Comparison of ENCODE assay signal across 11 mouse cellular contexts in the genomic region with DNA sequence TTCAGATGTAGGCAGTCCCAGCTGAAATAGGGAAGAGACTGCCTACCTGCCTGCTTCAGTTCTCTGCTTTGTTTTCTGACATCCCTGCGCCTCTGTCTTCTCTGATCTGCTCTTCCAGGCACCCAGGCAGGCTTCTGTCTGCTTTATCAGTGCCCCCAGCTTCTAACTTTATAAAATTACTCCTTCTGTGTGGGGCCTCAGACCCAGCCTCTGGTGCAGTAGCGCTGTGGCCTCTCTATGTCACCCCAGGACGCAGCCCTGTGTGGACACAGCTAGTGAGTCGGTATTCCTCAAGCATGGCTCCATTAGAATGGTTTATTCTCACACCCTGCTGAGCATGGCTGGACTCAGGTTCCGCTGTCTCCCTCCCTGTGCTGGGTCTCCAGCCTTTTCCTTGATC. TPM values are rescaled to one million over a fixed set of nuclear protein-coding genes. Genes with fewer than 3 reads are reported as not detected.
DNase-seq lines count a peak whose midpoint lies in the region; ATAC-seq lines count a peak whose summit lies in the region.
"Had no signal": no experiment of that assay in that cellular context is flagged by ENCODE, and none has a peak within 500 bp of the region (broad histone marks: within the 10 kb centered on the region; RNA-seq: fewer than 3 reads in every experiment).

No protein-coding gene starts in this region.

- H3K9me3 ChIP-seq in heart, embryonic 14.5 days (ENCODE audit: control insufficient read depth, low read length): no peaks in the 10 kb centered on the region
- no peaks in the 10 kb centered on the region for H3K9me3 ChIP-seq in neural tube, embryonic 11.5 days (ENCODE audit: control insufficient read depth, low read length)
- no peaks in the 10 kb centered on the region for H3K9me3 ChIP-seq in limb, embryonic 12.5 days
- H3K9me3 ChIP-seq in stomach, embryonic 16.5 days (replicated peaks; ENCODE audit: control insufficient read depth, low read length): no peaks in the 10 kb centered on the region

- H3K4me3 ChIP-seq in heart, embryonic 14.5 days (ENCODE audit: control insufficient read depth in 1 of 2, insufficient read depth in 1 of 2, low read depth in 1 of 2, low read length in 2 of 2): no peak overlapping the region
- no peak overlapping the region for H3K4me3 ChIP-seq in neural tube, embryonic 11.5 days (ENCODE audit: low read depth, low read length)
- H3K4me3 ChIP-seq in limb, embryonic 12.5 days (replicated peaks): no peak overlapping the region
- no peak overlapping the region for H3K4me3 ChIP-seq in stomach, embryonic 16.5 days (replicated peaks; ENCODE audit: low read length)

- no peak overlapping the region for H3K4me2 ChIP-seq in heart, embryonic 14.5 days (ENCODE audit: low read length)
- H3K4me2 ChIP-seq in neural tube, embryonic 11.5 days (ENCODE audit: low read depth): no peak overlapping the region
- H3K4me2 ChIP-seq in limb, embryonic 12.5 days: no peak overlapping the region
- H3K4me2 ChIP-seq in stomach, embryonic 16.5 days (ENCODE audit: low read depth, low read length): no peak overlapping the region

- no peak for DNase-seq in heart, postnatal 10 days
- DNase-seq in neural tube, embryonic 11.5 days (ENCODE audit: low spot score): no peak
- no peak for DNase-seq in neural tube, embryonic 10.5 days (ENCODE audit: extremely low spot score, low spot score)
- no peak for DNase-seq in cerebellum, postnatal 10 days
- DNase-seq: cerebellum, adult 18-20 months; right cerebral cortex, adult 18-20 months had no signal

- H3K27ac ChIP-seq in heart, embryonic 14.5 days (replicated peaks in 1 of 2; ENCODE audit: control insufficient read depth in 1 of 2, insufficient read depth in 1 of 2, low read depth in 2 of 2, low read length in 2 of 2): peak overlapping the region; percentile 60 to 73
- 0 out of 2 replicates have a peak overlapping the region, but pooled peaks have one; percentile 44 for H3K27ac ChIP-seq in neural tube, embryonic 11.5 days (ENCODE audit: low read depth, low read length)
- H3K27ac ChIP-seq in limb, embryonic 12.5 days: peak overlapping the region; percentile 24; the same call in 1 of the 2 replicates
- H3K27ac ChIP-seq in stomach, embryonic 16.5 days (ENCODE audit: low read length): peak overlapping the region; percentile 80

- no peak for ATAC-seq in heart, embryonic 14.5 days (ENCODE audit: insufficient number of reproducible peaks, insufficient read depth, low FRiP score, low read depth)
- ATAC-seq in neural tube, embryonic 11.5 days (ENCODE audit: insufficient read depth, low FRiP score, low TSS enrichment): no peak
- no peak for ATAC-seq in limb, embryonic 12.5 days (ENCODE audit: insufficient number of reproducible peaks, insufficient read depth, low FRiP score, low TSS enrichment, low read depth)
- ATAC-seq in stomach, embryonic 16.5 days (ENCODE audit: insufficient read depth, low FRiP score): no peak
- ATAC-seq in activated CD4-positive, CD25-positive, alpha-beta regulatory T cell, adult 4 months: no peak

- intact Hi-C loops in heart, postnatal 10 days (cut with DNase I): no loop called here

- no peaks in the 10 kb centered on the region for H3K27me3 ChIP-seq in heart, embryonic 14.5 days (ENCODE audit: control insufficient read depth, insufficient read depth, low read length)
- no peaks in the 10 kb centered on the region for H3K27me3 ChIP-seq in neural tube, embryonic 11.5 days (ENCODE audit: control insufficient read depth, insufficient read depth, low read length)
- no peaks in the 10 kb centered on the region for H3K27me3 ChIP-seq in limb, embryonic 12.5 days
- H3K27me3 ChIP-seq in stomach, embryonic 16.5 days (ENCODE audit: control insufficient read depth, insufficient read depth, low read length): no peaks in the 10 kb centered on the region
- H3K27me3 ChIP-seq: CH12.LX had no signal

- H3K9ac ChIP-seq in heart, embryonic 14.5 days (ENCODE audit: low read length): no peak overlapping the region
- no peak overlapping the region for H3K9ac ChIP-seq in neural tube, embryonic 11.5 days (ENCODE audit: low read length)
- H3K9ac ChIP-seq in limb, embryonic 12.5 days (replicated peaks): no peak overlapping the region
- H3K9ac ChIP-seq in stomach, embryonic 16.5 days (ENCODE audit: low read length): no peak overlapping the region

- no peaks in the 10 kb centered on the region for H3K36me3 ChIP-seq in heart, embryonic 14.5 days (ENCODE audit: control insufficient read depth, insufficient read depth, low read length)
- H3K36me3 ChIP-seq in neural tube, embryonic 11.5 days (ENCODE audit: control insufficient read depth, insufficient read depth, low read length): no peaks in the 10 kb centered on the region
- no peaks in the 10 kb centered on the region for H3K36me3 ChIP-seq in limb, embryonic 12.5 days
- H3K36me3 ChIP-seq in stomach, embryonic 16.5 days (ENCODE audit: control insufficient read depth, insufficient read depth, low read length): no peaks in the 10 kb centered on the region

- H3K4me1 ChIP-seq in heart, embryonic 14.5 days (ENCODE audit: control insufficient read depth in 2 of 2, insufficient read depth in 2 of 2, low read length in 2 of 2): peaks cover 22 to 29% of the 10 kb centered on the region in 2 experiments
- no peaks in the 10 kb centered on the region for H3K4me1 ChIP-seq in neural tube, embryonic 11.5 days (ENCODE audit: control insufficient read depth, insufficient read depth, low read length)
- peaks cover 8% of the 10 kb centered on the region; the same call in 1 of the 2 replicates for H3K4me1 ChIP-seq in limb, embryonic 12.5 days (replicated peaks)
- H3K4me1 ChIP-seq in stomach, embryonic 16.5 days (ENCODE audit: control insufficient read depth, insufficient read depth, low read length): peaks cover 8% of the 10 kb centered on the region; the same call in 1 of the 2 replicates

- 68% methylated on average over 5 of the region's 5 CpGs for WGBS in heart, embryonic 14.5 days
- WGBS in neural tube, embryonic 11.5 days: 73% methylated on average over 5 of the region's 5 CpGs
- WGBS in limb, embryonic 12.5 days: 79% methylated on average over 5 of the region's 5 CpGs
- WGBS in stomach, embryonic 16.5 days: 77% methylated on average over 5 of the region's 5 CpGs

RNA-seq across cellular contexts. Expression of a gene that starts 18.1 kb away (rescaled TPM):
- 7.7 and 8.9 TPM in 2 replicates for polyA plus RNA-seq in heart, embryonic 14.5 days (2014; fragmentation: Nextera tagmentation; extraction: Ambion mirVana)
- total RNA-seq in heart, postnatal 10 days (2021): 10 to 100 TPM; 32.9 to 41.2 TPM
- polyA plus RNA-seq in neural tube, embryonic 11.5 days (2014; fragmentation: Nextera tagmentation; extraction: Ambion mirVana): 9.7 and 10.7 TPM in 2 replicates
- polyA plus RNA-seq in limb, embryonic 12.5 days (2016; fragmentation: Nextera tagmentation; extraction: Ambion mirVana): 8.3 and 11.1 TPM in 2 replicates
- 7.3 and 7.4 TPM in 2 replicates for polyA plus RNA-seq in stomach, embryonic 16.5 days (2015; fragmentation: Nextera tagmentation; extraction: Ambion mirVana)
- under 1 TPM in 1 of 2 experiments, not detected in 1; 0.42 TPM for polyA plus RNA-seq in activated CD4-positive, CD25-positive, alpha-beta regulatory T cell, adult 4 months (2017; shearing (Covaris generic))

RNA-seq across cellular contexts. Expression of a gene that starts 24.4 kb away (rescaled TPM):
- 4.3 and 5.4 TPM in 2 replicates for polyA plus RNA-seq in heart, embryonic 14.5 days (2014; fragmentation: Nextera tagmentation; extraction: Ambion mirVana)
- total RNA-seq in heart, postnatal 10 days (2021): 1 to 10 TPM; 3.7 to 3.9 TPM
- 2.0 and 3.1 TPM in 2 replicates for polyA plus RNA-seq in neural tube, embryonic 11.5 days (2014; fragmentation: Nextera tagmentation; extraction: Ambion mirVana)
- 2.0 and 3.0 TPM in 2 replicates for polyA plus RNA-seq in limb, embryonic 12.5 days (2016; fragmentation: Nextera tagmentation; extraction: Ambion mirVana)
- polyA plus RNA-seq in stomach, embryonic 16.5 days (2015; fragmentation: Nextera tagmentation; extraction: Ambion mirVana): 7.9 and 8.6 TPM in 2 replicates
- polyA plus RNA-seq in activated CD4-positive, CD25-positive, alpha-beta regulatory T cell, adult 4 months (2017; shearing (Covaris generic)): under 1 TPM in 1 of 2 experiments, not detected in 1; 0.32 TPM

Comparison
In these comparisons a context has a peak if more than half of its experiments do, and no peak if none do; other contexts are left out.
1. H3K27ac ChIP-seq: peak in every context shown above with its lines; median percentile 80 in stomach, embryonic 16.5 days; 66 in heart, embryonic 14.5 days; 44 in neural tube, embryonic 11.5 days; 24 in limb, embryonic 12.5 days.